Mouse (Mus musculus) T-helper 2 cell (primary cell): ENCODE data around the gene Adarb2.

ENCODE experiments used
- in situ Hi-C: fragments of 300-600 bp; cut with MboI, MseI; formaldehyde crosslinking; loops from one replicate; pipeline ENCODE4 v1.15.1; 2025; ENCODE audit warnings: high pct_unique_total_duplicates

Gene Adarb2

DNA sequence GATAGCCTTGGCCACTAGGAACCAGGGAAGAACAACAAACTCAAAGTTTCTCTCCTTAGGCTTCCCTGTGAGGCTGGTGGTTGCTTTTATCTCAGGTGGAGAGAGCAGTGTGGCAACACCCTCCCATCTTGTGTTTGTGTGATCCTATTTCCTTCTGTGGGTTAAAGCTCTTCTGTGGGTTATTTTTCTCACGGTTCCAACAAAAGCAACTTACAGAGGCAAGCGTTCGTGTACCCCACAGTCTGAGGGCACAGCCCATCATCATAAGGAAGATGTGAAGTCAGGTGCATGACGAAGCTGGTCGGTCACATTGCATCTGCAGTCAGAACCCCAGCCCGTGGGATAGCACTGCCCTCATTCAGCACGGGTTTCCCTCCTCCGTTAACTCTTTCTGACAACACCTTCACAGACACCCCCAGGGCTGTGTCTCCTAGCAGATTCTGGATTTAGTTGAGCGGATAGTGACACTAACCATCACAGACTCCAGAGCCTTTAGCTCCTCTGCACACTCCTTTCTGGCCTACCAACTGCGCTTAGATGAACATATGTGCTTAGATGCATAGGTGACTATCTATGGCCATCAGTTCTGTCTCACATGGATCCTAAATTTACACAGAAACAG, 581.1 kb downstream of the Adarb2 start:
- in situ Hi-C loops, result no loop called here

DNA sequence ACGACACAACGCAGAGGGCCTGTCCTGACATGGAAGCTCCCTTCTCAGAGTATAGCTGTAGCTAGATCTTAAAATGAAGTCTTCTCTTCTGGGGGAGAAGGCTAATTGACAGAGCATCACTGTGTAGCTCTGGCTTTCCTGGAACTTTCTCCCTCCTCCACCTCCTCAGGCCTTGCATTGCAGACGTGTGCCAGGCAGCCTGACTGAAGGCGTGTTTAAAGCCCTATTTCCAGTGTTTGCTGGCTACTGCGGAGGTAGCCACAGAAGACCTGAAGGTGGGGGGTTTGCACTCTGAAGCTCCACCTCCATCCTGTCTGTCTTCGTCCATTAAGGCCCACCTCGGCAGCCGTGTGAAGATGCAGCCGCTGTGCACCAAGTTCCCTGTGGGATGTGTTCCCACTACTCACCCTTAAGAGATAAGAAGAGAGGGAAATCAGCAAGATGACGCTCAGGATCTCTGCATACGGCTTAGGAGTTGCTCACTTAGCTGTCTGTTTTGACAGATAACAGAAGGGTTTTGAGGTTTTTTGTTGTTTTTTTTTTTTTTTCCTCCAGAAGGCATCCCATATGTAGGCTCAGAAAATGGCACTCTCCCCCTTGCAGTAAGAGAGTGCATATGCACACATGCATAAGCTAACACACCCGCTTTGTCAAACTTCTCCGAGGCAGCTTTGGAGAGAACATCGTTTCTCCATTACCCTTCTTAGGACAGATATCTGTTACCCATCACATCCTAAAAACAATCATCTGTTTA, 581.8 kb downstream of the Adarb2 start:
- in situ Hi-C loops, result loop anchor here (5.0 kb wide), 1 partner anchor 43 kb away; no protein-coding TSS in a partner anchor

DNA sequence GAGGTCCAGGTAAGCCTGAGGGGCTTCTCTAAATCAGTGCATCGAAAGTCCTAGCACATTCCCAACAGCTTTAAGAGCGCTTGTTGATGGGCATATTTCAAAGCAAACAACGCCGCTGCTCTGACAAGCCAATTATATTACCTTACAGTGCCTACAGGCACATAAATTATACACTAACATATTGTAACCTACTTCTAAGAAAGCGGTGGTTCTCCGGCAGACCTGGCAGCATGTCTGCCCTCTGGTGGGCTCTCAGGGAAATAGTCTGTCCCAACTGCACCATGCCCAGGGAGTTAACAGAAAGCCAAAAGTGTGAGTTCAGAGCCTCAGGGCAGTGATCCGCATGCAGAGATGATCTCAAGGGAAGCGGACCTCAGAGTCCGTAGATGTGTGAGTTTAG, 582.5 kb downstream of the Adarb2 start:
- in situ Hi-C loops, result loop anchor here (5.0 kb wide), 1 partner anchor 42 kb away; no protein-coding TSS in a partner anchor

GRCm38 (mm10) chr13:8793217-8793616, 590.6 kb downstream of the Adarb2 start:
- in situ Hi-C loops, result no loop called here

GRCm38 (mm10) chr13:8800576-8800975, 597.9 kb downstream of the Adarb2 start:
- in situ Hi-C loops, result no loop called here

GRCm38 (mm10) chr13:8805931-8806330, 603.3 kb downstream of the Adarb2 start:
- in situ Hi-C loops, result no loop called here
